Mouse (Mus musculus) limb, embryonic 14.5 days (tissue): ENCODE results near the gene Ppie. TPM values are rescaled to one million over a fixed set of nuclear protein-coding genes. Genes with fewer than 3 reads are reported as not detected.
"Not testable (repeated sequence)": the region's sequence is repeated elsewhere in the genome, so short reads cannot be mapped to it uniquely, and the experiment has no call there.

Experiments
- ATAC-seq: fragments of 200-750 bp; cut with Nextera tagmentation; 2 replicates; pipeline ENCODE4 v1.8.0; 2017; ENCODE audit warnings: low read depth, moderate number of reproducible peaks, moderate TSS enrichment; ENCODE audit not compliant: low FRiP score
- DNase-seq: peaks from one replicate; pipeline ENCODE4 v3.0.0-alpha.2; 2015; ENCODE audit warnings: low spot score
- H3K27ac ChIP-seq: fragments of 300-500 bp; sonication (generic); replicated peaks from 2 replicates; pipeline ENCODE4 v1.5.1; 2014; ENCODE audit warnings: low read depth, mild to moderate bottlenecking, low read length, moderate library complexity, mixed read lengths
- H3K27me3 ChIP-seq: fragments of 300-500 bp; sonication (generic); 2 replicates; pipeline ENCODE4 v1.6.1; 2014; ENCODE audit warnings: low read length, mixed read lengths; ENCODE audit not compliant: control insufficient read depth, insufficient read depth
- H3K36me3 ChIP-seq: fragments of 300-500 bp; sonication (generic); 2 replicates; pipeline ENCODE4 v1.6.1; 2014; ENCODE audit warnings: mild to moderate bottlenecking, low read length, moderate library complexity, mixed read lengths; ENCODE audit not compliant: control insufficient read depth, insufficient read depth
- H3K4me1 ChIP-seq: fragments of 300-500 bp; sonication (generic); 2 replicates; pipeline ENCODE4 v1.6.1; 2014; ENCODE audit warnings: antibody characterized with exemption, low read length, mixed read lengths; ENCODE audit not compliant: control insufficient read depth, insufficient read depth
- H3K4me2 ChIP-seq: fragments of 300-500 bp; sonication (generic); replicated peaks from 2 replicates; pipeline ENCODE4 v1.6.1; 2014; ENCODE audit warnings: low read depth, mild to moderate bottlenecking, low read length, moderate library complexity; ENCODE audit not compliant: severe bottlenecking
- H3K4me3 ChIP-seq: fragments of 300-500 bp; sonication (generic); replicated peaks from 2 replicates; pipeline ENCODE4 v1.5.1; 2014; ENCODE audit warnings: low read length
- H3K9ac ChIP-seq: fragments of 300-500 bp; sonication (generic); 2 replicates; pipeline ENCODE4 v1.6.1; 2014; ENCODE audit warnings: mild to moderate bottlenecking, low read depth, low read length, moderate library complexity; ENCODE audit not compliant: severe bottlenecking
- H3K9me3 ChIP-seq: fragments of 300-500 bp; sonication (generic); 2 replicates; pipeline ENCODE4 v1.6.1; 2016; ENCODE audit warnings: low read length; ENCODE audit not compliant: control insufficient read depth
- POLR2A ChIP-seq: fragments of 200-500 bp; IDR thresholded peaks from 2 replicates; pipeline ENCODE4 v1.8.0; 2012; ENCODE audit warnings: inconsistent platforms, mild to moderate bottlenecking, moderate library complexity, borderline replicate concordance; ENCODE audit not compliant: insufficient read depth, insufficient read length; ENCODE audit errors: extremely low read depth
- WGBS: fragments of 180-500 bp; shearing (Covaris S2); extraction: QIAGEN DNeasy Blood & Tissue Kit; methylation state at CpG from one replicate; pipeline ENCODE4 v1.1.7; 2014; 5-methylcytosine and 5-hydroxymethylcytosine counted together
- polyA plus RNA-seq, 2 experiments: library from polyadenylated mRNA; depleted of rRNA in 1 of 2; stranded (reverse) in 1 of 2; unstranded in 1 of 2; fragments of >200 nt; fragmentation: Nextera tagmentation in 1 of 2; extraction: Ambion mirVana in 1 of 2; gene quantifications; 2 replicates each; pipeline versions ENCODE4 v1.2.1 to v1.2.3; 2012 to 2014

Ppie gene
- polyA plus RNA-seq, 2 experiments: 57.6 to 96.4 TPM

DNA sequence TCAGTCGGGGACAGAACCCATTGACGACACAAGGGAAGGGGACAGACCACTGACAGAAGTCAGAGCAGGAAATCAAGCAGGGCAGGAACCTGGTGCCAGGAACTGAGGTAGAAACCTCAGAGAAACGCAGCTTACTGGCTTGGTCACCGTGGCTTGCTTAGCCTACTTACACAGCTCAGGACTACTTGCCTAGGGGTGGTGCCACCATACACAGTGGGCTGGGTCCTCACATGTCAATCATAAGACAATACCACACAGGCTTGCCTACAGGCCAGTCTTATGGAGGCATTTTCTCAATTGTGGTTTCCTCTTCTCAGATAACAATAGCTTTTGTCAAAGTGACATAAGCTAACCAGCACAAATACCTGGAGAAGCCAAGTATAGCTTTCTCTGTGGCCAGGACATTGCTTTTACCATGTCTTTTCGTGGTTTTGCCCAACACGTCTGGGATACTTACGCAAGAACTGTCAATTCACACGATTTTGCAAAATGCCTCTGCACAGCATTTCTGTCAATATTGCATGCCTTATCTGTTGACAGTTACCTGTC lies 27.5 kb downstream of the Ppie start:
- no peak overlapping the region for H3K4me2 ChIP-seq

GRCm38 (mm10) chr4:123111275-123111983 lies 28.3 kb downstream of the Ppie start:
- WGBS: 54% methylated on average over 9 of the region's 10 CpGs
- not testable (repeated sequence) for DNase-seq, H3K27ac ChIP-seq, H3K4me2 ChIP-seq, H3K9ac ChIP-seq, H3K4me3 ChIP-seq, ATAC-seq, H3K4me1 ChIP-seq, H3K36me3 ChIP-seq, H3K9me3 ChIP-seq, H3K27me3 ChIP-seq

More for the DNA sequence above, 27.5 kb downstream of the Ppie start:
- Histone ChIP-seq H3K36me3 (no peaks in the 10 kb centered on the region), H3K9me3 (no peaks in the 10 kb centered on the region), H3K27ac (no peak overlapping the region), H3K4me3 (no peak overlapping the region), H3K9ac (no peak overlapping the region), H3K4me1 (no peaks in the 10 kb centered on the region), H3K27me3 (0 out of 2 replicates have a peak, but pooled peaks cover under 1% of the 10 kb centered on the region)
- no peak for TF ChIP-seq POLR2A
- no peak for ATAC-seq
- 79% methylated on average over 8 of the region's 8 CpGs for WGBS
- DNase-seq: no peak

DNA sequence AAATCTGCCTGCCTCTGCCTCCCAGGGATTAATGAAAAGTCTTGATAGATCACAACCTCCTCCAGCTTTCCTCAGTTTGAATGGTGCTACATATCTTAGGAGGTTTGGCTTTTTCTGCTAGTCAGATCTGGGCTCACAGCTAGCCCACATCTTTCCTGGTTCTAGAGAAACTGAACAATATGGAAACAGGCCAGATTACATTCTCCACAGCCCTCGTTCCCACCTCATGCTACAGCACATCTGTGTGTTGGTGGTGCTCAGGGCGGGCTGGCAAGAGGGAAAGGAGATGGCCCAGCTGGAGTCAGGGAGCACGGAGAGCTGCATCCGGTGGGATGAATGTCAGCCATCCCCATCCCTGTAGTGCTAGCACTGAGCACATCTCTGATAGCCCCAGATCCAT lies 29.0 kb downstream of the Ppie start:
- 86% methylated on average over 4 of the region's 4 CpGs for WGBS
- no peak for TF ChIP-seq POLR2A
- no peak overlapping the region for H3K4me2 ChIP-seq
- no peaks in the 10 kb centered on the region for H3K9me3 ChIP-seq
- no peaks in the 10 kb centered on the region for H3K36me3 ChIP-seq
- ATAC-seq (no peak), DNase-seq (no peak)
- H3K4me1 ChIP-seq: no peaks in the 10 kb centered on the region
- H3K9ac ChIP-seq: no peak overlapping the region
- H3K27me3 ChIP-seq: peaks cover 15% of the 10 kb centered on the region
- H3K4me3 ChIP-seq: no peak overlapping the region
- no peak overlapping the region for H3K27ac ChIP-seq

- Histone ChIP-seq H3K9ac (no peak overlapping the region), H3K9me3 (no peaks in the 10 kb centered on the region), H3K27me3 (peaks cover 37% of the 10 kb centered on the region), H3K36me3 (no peaks in the 10 kb centered on the region), H3K4me2 (no peak overlapping the region), H3K4me1 (peaks cover 6% of the 10 kb centered on the region; the same call in 1 of the 2 replicates), H3K27ac (no peak overlapping the region), H3K4me3 (no peak overlapping the region)
- no peak for DNase-seq
- 93% methylated on average over 5 of the region's 5 CpGs for WGBS
- TF ChIP-seq POLR2A: no peak
- ATAC-seq: no peak
Observed at GRCm38 (mm10) chr4:123108056-123108455, 31.7 kb downstream of the Ppie start.

- peaks cover 37% of the 10 kb centered on the region for H3K27me3 ChIP-seq
Observed at GRCm38 (mm10) chr4:123106864-123107263, 32.9 kb downstream of the Ppie start.

GRCm38 (mm10) chr4:123105929-123106328 lies 33.8 kb downstream of the Ppie start:
- H3K4me3 ChIP-seq, H3K9me3 ChIP-seq, DNase-seq, H3K9ac ChIP-seq, ATAC-seq, H3K36me3 ChIP-seq, H3K4me1 ChIP-seq, H3K4me2 ChIP-seq, H3K27ac ChIP-seq: not testable (repeated sequence)
- WGBS: 75% methylated on average over 7 of the region's 7 CpGs
- H3K27me3 ChIP-seq: peaks cover 37% of the 10 kb centered on the region

More at GRCm38 (mm10) chr4:123106864-123107263, 32.9 kb downstream of the Ppie start:
- no peak overlapping the region for H3K9ac ChIP-seq
- WGBS: 79% methylated on average over 2 of the region's 2 CpGs
- no peak overlapping the region for H3K4me2 ChIP-seq
- DNase-seq (no peak), ATAC-seq (no peak)
- TF ChIP-seq POLR2A: no peak
- no peaks in the 10 kb centered on the region for H3K36me3 ChIP-seq
- H3K9me3 ChIP-seq: no peaks in the 10 kb centered on the region
- no peak overlapping the region for H3K27ac ChIP-seq
- no peak overlapping the region for H3K4me3 ChIP-seq
- H3K4me1 ChIP-seq: peaks cover 6% of the 10 kb centered on the region; the same call in 1 of the 2 replicates
